Mouse (Mus musculus): Measurements from ENCODE around the gene Npff. TPM values are rescaled to one million over a fixed set of nuclear protein-coding genes. Genes with fewer than 3 reads are reported as not detected.

Gene Npff
- 5.1 and 8.2 TPM in 2 replicates for total RNA-seq (2014; fragmentation: Nextera tagmentation)
- 0.89 and 3.4 TPM in 2 replicates for total RNA-seq (2017)

DNA sequence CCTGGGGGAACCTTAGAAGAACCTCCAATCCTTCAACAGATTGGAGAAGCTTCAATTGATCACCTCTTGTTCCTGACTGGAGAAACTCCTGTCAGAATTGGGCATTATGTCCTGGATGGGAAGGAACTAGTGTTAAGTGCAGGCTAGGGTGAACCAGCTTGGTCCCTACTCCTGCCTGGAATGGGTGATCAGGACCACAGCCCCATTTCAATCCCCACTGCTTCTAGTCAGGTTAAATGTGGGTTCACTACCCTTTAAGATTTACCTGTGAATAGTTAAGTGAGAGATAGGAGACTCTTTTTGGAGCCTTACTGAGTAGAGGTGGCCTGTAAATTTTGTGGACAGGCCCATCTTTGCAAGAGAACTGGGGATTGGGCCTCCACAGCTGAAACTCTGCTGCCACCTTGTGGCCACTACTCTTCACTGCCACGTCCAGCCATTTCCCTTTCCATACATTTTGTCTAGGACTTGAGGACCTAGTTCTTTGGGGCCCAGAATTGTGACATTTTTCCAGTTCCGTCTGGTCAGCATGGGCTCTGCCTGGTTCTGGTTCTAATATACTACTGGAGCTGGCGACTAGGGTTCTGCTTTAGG is at the start of gene Npff:
TSS of gene Npff (minus strand) at position 51 of the 594 bp plus-strand sequence.
- peak; percentile 68 for ATAC-seq (replicated peaks; ENCODE audit: low FRiP score, low TSS enrichment, poor library complexity, severe bottlenecking)

DNA sequence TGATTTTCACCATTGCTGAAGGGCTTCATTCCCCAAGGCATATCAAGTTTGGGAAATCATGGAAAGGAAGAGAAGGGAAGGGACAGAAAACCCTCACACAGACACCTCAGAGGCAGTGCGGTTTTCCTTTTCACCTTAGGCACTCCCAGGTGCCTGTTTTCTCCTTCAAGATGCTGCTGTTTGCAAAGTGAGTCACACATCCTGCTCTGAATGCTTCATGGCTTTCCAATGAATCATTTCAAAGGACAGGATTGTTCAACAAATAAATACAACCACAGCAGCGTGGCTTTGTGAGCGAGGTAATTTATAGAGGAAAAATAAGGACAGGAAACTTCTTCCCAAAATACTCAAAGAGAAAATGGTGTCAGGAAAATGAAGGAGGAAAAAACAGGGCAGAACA is 47.3 kb upstream of the Npff start:
- no peak for ATAC-seq (replicated peaks; ENCODE audit: low FRiP score, low TSS enrichment, poor library complexity, severe bottlenecking)

GRCm38 (mm10) chr15:102567849-102568248 is 43.1 kb upstream of the Npff start:
- ATAC-seq (replicated peaks; ENCODE audit: low FRiP score, low TSS enrichment, poor library complexity, severe bottlenecking): no peak

GRCm38 (mm10) chr15:102563681-102564080 is 38.9 kb upstream of the Npff start:
- no peak for ATAC-seq (replicated peaks; ENCODE audit: low FRiP score, low TSS enrichment, poor library complexity, severe bottlenecking)

DNA sequence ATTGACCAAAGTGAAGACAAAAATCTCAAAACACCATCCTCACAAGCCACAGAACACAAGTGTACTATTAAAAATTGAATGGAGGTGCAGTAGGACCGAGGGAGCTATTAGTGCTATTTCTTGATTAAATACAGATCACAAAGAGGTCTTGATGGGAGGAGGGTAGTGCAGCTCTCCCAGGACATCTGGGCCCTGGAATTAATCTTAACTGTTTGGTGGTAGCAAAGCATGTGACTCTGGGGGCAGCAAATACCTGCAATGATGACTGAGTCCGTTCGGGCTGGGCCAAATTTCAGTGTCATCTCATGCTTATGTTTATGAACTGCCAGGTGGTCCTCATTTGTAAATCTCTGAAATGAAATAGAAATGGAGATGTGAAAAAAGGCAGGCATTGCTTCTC is 38.3 kb upstream of the Npff start:
- no peak for ATAC-seq (replicated peaks; ENCODE audit: low FRiP score, low TSS enrichment, poor library complexity, severe bottlenecking)

DNA sequence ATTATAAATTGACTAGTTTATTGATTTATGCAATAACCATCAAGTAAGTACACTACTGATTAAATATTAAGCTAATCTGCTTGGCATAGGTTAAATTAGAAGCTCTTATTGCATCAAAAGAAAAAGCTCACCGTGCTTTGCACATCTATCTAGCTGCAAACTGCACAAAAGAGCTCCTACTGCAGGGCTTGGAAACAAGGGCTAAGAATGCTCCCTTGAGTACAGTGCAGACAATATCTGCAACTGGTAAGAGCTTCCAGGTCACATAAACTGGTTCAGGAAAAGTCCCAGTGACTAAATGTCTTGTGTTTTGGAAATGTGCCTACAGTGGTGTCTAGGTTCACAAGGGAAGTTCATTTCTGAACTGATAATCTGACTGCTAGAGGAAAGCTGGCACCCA is 37.7 kb upstream of the Npff start:
- ATAC-seq (replicated peaks; ENCODE audit: low FRiP score, low TSS enrichment, poor library complexity, severe bottlenecking): no peak

- ATAC-seq (replicated peaks; ENCODE audit: low FRiP score, low TSS enrichment, poor library complexity, severe bottlenecking): no peak
These were observed 32.8 kb upstream of the Npff start for GRCm38 (mm10) chr15:102557580-102557979.

GRCm38 (mm10) chr15:102555581-102555980 is 30.8 kb upstream of the Npff start:
- no peak for ATAC-seq (replicated peaks; ENCODE audit: low FRiP score, low TSS enrichment, poor library complexity, severe bottlenecking)

DNA sequence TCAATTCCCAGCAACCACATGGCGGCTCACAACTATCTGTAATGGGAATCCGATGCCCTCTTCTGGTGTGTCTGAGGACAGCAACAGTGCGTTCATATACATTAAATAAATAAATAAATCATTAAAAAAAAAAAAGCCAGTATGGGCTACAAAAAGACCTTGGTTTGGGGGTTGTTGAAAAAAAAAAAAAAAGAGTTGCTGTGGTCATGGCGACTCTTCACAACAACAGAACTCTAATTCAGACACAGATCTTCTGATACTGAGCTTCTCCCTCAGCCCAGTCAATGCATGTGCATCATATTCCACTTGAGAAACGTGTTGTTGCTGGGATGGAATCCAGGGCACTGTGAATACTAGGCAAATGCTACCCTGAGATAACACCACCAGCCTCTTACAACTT is 27.9 kb upstream of the Npff start:
- no peak for ATAC-seq (replicated peaks; ENCODE audit: low FRiP score, low TSS enrichment, poor library complexity, severe bottlenecking)

GRCm38 (mm10) chr15:102547478-102547877 is 22.7 kb upstream of the Npff start:
- ATAC-seq (replicated peaks; ENCODE audit: low FRiP score, low TSS enrichment, poor library complexity, severe bottlenecking): no peak

- ATAC-seq (replicated peaks; ENCODE audit: low FRiP score, low TSS enrichment, poor library complexity, severe bottlenecking): no peak
These were observed 22.1 kb upstream of the Npff start for GRCm38 (mm10) chr15:102546677-102547427.

DNA sequence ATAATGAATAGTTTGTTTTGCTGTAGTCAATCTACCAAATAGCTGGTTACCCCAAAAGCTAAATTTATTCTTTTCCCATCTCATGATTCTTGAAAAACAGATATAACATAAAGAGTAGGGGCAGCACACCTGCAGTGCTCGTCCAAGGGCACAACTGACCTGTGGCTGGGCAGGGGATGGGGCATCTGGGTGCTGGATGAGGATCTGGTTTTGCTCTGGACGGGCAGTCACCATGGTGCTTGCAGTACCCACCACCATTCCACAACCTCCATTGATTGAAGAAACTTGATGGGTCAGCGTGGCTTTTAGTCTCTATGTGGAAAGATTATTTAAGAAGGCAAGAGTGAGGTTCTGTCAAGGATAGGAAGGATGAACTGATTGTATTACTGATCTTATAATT is 21.5 kb upstream of the Npff start:
- ATAC-seq (replicated peaks; ENCODE audit: low FRiP score, low TSS enrichment, poor library complexity, severe bottlenecking): no peak

DNA sequence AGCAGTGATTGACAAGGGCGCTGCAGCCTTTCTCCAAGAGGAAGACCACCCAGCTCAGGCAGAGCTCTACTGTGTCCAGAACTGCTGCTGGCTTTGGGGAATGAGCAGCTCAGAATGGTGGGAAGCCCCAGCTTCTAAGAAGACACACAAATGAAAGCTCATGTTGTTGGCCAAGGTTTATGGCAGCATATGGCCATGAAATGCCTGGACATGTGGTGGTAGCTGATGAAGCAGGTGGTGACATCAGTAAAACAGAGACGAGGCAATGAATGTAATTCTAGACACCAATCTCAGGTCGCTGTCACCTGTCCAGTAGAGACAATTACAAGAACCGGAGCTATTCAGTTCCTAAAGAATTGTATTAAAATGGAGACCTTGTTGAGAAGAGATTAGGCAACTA is 20.1 kb upstream of the Npff start:
- ATAC-seq (replicated peaks; ENCODE audit: low FRiP score, low TSS enrichment, poor library complexity, severe bottlenecking): no peak

DNA sequence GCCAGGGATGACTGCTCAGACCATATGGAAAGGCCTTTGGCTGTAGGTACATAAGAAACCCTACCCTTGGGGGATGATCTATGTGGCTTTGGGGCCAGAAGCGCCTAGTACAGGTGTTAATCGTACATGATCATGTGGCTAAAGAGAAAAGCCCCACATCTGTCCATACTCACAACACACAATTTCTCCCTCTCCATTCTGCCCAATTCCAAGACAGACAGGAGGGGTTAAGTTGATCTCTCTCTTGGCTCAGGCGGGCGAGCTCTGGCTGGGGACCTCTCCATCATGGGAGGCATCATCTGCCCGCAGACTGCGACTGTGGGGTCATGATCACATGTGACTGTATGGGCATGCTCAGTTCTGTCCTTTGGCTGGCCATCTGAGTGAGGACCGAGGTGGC is 9.2 kb upstream of the Npff start:
- ATAC-seq (replicated peaks; ENCODE audit: low FRiP score, low TSS enrichment, poor library complexity, severe bottlenecking): no peak

GRCm38 (mm10) chr15:102532106-102532900 is 7.6 kb upstream of the Npff start:
- no peak for ATAC-seq (replicated peaks; ENCODE audit: low FRiP score, low TSS enrichment, poor library complexity, severe bottlenecking)

- no peak for ATAC-seq (replicated peaks; ENCODE audit: low FRiP score, low TSS enrichment, poor library complexity, severe bottlenecking)
These were observed 6.8 kb upstream of the Npff start for GRCm38 (mm10) chr15:102531586-102531985.

DNA sequence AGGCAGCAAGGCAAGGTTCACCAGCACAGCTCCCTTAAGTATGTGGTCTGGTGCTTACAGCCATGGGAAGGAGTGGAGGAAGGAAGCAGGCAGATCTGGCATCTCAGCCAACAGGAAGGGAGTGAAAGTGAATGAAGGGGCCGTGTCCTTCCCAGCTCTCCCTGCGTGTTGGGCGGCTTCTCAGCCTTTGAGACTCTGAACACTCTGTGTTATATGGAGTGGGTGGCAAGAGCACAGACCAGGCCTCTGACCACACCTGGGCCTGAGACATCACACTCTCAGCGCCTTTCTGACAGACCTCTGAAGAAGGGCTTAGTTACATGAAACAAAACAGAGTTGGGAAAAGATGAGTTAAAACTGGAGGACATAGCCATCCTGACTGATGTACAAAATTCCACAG is 5.8 kb upstream of the Npff start:
- no peak for ATAC-seq (replicated peaks; ENCODE audit: low FRiP score, low TSS enrichment, poor library complexity, severe bottlenecking)

- no peak for ATAC-seq (replicated peaks; ENCODE audit: low FRiP score, low TSS enrichment, poor library complexity, severe bottlenecking)
These were observed 3.7 kb upstream of the Npff start for GRCm38 (mm10) chr15:102528396-102528795.

- ATAC-seq (replicated peaks; ENCODE audit: low FRiP score, low TSS enrichment, poor library complexity, severe bottlenecking): no peak
These were observed 3.2 kb upstream of the Npff start for GRCm38 (mm10) chr15:102527936-102528335.
